Mouse (Mus musculus): ENCODE data around the gene Kif5c.

The Kif5c gene

GRCm38 (mm10) chr2:49748628-49749342 is 129.7 kb downstream of the Kif5c start:
- DNase-seq: peak; percentile 66

DNA sequence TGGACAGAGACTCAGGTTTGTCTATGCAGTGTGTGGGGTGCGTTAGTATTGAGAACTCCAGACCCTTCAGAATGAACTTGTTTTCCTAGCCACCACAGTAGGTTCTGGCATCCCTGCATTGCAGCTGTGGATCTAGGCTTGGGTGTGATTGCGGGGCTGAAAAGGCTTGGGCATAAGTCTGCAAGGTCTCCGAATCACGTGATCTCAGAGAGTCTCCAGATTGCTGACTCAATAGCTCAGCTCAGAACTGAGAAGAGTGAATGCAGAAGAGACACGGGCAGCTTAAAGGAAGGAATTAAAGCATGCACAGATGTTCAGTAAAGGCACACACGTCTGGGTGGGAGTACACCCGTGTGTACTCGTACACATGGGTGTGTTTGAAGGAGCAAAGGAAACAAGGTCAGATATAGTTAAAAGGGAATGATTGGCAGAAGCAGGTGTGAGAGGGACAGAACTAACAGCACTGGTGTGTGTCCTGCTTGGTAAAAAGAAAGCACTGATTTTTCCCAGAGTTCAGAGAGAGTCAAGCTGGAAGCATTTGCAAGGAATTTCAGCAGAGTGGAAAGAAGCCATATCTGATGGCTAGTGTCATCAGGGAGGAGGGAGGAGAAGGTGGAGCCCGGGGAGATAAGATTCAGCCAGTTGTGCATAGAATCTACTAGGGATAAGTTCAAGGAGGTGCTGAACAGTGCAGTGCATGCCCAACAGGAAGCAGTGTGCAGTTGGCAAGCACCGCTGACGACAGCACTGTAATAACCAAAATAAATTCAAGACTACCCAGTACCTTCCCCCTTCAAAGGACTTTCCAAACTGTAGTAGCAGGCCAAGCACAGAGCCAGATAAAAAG is 130.9 kb downstream of the Kif5c start:
- no peak for DNase-seq

DNA sequence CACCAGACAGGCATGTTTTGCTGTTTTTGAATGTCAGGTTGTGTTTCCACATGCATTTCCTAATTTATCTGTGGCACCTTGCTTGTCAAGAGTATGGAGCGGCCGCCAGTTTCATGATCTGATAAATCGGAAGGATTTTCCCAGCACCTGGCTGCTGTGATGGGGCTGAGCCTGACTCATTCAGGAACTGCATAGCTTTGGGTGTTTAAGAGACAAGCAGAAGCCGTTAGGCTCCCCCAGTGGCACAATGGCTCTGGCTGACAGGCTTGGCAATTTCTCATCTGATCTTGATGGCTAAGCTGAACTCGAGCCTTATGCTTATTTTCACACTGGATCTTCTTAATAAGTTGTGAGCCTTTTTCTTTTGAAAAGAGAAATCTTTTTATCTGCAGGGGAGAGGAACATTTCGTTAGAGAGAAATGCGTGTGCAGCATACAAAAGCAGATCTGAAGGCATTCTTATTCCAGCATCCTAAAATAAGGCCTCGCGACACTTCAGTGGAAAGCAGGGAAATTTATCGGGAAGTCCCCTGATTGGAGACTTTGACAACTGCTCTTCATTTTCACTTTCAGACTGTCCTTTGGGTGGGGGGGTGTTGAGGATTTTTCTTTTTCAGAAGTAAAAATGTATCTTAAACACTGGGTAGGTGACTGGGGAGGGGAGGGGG is 132.6 kb downstream of the Kif5c start:
- no peak for DNase-seq

- no peak for DNase-seq
These were observed 133.1 kb downstream of the Kif5c start for GRCm38 (mm10) chr2:49752211-49752607.

- DNase-seq: no peak
These were observed 134.0 kb downstream of the Kif5c start for GRCm38 (mm10) chr2:49753062-49753461.

DNA sequence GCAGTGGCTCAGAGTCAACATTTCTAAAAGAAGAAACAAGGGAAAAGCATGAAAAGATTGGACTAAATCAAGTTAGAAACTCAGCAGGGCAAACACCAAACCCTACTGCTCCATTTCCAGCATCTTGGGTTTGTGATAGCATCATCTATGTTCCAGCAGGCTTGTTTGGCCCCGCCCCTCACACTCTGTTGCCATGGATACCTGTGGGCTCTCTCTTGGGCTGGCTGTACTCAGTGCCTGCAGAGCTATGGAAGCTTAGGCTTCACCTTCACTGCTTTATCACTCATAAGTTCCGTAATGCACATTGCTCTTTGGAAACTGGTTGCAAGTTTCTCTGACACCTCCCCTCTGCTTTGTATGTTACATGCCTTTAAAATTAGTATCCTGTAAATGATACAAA is 136.0 kb downstream of the Kif5c start:
- DNase-seq: peak; percentile 53

DNA sequence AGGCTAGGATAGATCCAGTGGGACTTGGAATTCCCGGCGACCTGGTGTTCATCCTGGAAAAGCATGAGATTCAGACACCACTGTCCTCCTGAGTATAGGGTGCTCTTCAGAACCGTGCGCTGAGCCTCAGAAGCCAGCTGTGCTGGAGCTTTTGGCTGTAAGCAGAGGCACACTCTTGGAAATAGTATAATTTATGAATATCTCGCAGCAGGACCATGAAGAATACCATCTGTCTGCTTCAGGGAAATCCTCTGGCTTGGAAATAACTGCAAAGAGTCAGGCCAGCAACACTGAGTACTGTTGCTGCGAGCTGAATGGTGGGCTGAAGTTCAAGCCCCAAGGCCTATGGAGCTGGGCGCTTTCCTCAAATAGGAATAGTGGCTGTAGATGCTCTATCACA is 138.5 kb downstream of the Kif5c start:
- no peak for DNase-seq

GRCm38 (mm10) chr2:49764331-49764946 is 145.3 kb downstream of the Kif5c start:
- DNase-seq: peak; percentile 58

DNA sequence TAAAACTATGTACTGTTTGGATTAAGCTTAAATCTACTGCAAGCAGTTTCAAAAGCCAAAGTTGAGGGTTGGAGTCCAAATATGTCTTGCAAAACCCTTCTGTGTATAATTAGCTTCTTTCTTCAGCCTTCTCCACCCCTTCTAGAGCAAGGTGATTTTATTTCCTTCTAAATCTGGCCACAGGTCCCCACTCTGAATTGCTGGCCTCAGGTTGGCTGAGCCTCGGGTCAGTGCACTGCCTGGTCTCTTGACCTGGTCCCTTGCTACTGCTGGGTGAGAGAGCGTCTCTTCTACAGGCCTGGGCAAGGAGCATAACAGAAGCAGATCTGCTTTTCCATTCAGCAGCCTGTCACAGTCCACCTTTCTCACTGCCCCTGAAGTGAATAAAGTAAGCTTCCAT is 149.8 kb downstream of the Kif5c start:
- no peak for DNase-seq

DNA sequence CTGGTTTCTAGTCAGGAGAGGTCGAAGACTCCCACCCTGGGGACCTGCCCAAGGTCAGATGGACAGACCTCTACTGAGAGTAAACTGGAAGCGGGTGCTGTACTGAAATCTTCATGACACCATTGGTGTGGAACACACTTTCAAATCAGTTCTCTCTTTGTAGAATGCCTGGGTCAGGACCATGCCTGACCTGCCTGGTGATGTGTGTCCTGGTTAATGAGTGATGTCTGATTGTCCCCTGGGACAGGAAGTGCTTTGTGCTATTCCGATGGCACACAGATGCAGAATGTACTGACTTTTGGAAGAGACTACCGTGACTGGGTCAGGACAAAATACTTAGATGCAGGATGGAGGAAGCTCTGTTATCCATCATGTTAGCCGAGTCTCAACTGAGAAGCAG is 151.3 kb downstream of the Kif5c start:
- DNase-seq: no peak

DNA sequence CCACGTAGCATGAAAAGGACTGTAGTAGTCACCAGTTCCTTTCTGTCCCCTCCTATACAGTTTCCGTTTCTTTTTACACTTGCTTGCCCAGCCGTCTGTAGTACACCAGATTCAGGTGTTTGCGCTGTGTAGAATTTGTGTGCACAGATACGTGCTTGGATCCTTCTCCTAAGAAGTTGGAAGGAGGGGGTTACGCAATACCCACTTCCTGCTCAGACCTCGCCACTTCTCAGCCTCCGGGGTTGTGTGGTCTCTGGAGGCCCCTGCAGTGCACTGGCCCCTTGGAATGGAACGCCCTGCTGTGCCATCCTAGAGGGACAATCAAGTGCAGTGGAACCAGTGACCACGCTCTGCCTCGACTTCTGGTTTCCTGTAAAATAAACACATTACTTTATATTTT is 152.1 kb downstream of the Kif5c start:
- peak; percentile 32 for DNase-seq

- no peak for DNase-seq
These were observed 154.3 kb downstream of the Kif5c start for GRCm38 (mm10) chr2:49773194-49773931.

DNA sequence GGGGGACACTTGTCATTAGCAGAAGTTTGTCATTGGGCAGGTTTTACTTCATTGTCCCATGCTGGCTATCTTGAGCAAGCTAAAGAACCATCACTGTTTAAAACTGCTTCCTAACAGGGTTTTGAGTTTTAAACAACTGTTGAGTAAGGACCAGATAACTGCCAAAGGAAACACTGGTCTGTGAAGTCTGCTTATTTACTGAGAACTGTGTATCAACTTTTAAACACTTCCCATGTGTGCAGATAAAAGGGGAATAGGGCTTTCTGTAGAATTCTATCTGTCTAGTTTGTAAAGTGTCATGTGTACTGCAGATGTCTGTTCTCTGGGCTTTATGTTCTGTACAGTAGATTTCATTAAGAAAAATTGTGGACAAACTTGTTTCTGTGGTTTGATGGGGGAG is 155.1 kb downstream of the Kif5c start:
- no peak for DNase-seq

DNA sequence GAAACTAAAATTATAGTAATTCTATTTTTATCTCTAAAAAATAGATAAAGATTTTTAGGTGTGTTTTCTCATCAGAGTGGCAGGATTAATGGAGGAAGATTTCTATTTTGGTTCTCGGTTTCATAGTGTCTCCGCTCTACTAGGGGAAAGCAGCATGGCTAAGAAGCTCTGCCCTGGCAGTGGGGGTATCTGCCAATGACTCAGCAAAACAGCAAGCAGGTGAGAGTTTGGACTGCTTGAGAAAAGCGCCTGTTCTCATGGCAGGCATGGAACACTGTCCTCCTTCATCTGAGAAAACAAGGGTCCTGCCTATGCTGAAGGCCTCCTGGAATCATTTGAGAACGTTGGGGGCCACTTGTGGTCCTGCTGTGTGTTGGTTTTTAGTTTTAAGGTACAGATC is 156.1 kb downstream of the Kif5c start:
- DNase-seq: no peak

DNA sequence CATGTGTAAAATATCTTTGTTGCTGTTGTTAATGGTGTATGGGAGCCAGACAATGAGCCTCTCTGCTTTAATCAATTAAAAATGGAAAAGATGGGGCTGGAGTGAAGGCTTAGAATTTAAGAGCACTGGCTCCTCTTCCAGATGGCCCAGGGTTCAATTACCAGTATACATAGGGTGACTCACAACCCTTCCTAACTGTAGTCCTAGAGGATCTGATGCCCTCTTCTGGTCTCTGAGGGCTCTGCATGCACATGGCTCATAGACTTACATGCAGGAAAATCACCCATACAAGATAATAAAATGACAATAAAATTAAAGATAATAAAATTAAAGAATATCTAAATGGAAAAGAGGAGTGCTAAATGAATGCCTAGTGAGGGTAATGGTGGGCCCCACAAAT is 156.6 kb downstream of the Kif5c start:
- peak; percentile 35 for DNase-seq

DNA sequence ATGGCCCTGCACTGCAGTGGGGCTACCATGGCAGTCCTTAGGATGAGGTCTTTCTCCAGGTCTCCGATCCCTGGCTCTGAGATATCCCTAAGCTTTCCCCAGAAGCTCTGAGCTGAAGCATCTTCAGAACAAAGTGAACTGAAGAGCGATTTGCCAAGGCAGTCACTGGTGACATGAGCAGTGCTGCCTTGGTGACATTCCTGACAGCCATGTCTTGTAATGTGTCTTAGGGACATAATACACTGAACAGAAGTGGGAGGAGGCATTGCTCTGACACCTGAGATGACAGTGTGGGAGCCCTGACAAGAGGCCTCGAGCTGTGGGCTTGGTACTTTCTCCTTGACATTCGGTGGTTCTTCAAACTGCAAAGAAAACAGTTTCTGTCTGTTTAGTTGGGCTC is 157.3 kb downstream of the Kif5c start:
- DNase-seq: no peak

- peak; percentile 25 for DNase-seq
These were observed 168.4 kb downstream of the Kif5c start, which contains the start of gene Lypd6b for GRCm38 (mm10) chr2:49787376-49788050. TSS of gene Lypd6b (plus strand) at chr2:49787688.

DNA sequence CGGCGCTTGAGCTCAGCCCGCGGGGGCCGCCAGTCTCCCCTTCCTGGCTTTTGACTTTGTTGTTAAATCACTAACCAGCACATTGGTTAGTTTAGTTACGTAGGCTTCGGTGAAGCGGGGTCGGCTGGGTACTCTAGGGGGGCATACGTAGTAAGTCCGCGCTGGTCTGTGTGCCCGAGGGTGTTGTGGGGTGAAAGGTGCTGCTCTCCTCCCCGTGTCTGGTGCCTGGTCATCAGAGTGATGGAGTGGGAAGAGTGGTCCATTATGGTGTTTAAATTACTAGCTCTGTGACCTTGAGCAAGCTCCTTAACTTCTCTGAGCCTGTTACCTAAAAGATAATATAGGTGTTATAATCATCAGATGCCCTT is 168.9 kb downstream of the Kif5c start:
- DNase-seq: no peak

DNA sequence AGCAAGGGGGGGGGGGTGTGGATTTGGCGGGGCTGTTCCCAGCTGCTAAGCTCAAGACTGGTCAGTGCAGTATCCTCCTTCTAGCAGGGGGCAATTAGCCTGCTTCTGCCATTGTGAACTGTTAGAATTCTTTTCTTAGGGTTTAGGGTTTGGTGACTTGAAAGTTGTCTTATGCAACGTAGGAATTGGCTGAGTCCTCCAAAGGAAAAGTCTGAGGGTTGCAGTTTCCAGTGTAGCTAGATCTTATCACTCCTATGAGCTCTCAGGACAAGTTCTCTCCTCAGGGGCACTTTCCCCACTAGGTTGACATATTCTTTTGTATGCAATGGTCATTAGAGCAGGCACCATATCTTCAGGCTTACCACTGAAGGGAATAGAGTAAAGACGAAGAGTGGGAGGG is 169.5 kb downstream of the Kif5c start:
- no peak for DNase-seq

DNA sequence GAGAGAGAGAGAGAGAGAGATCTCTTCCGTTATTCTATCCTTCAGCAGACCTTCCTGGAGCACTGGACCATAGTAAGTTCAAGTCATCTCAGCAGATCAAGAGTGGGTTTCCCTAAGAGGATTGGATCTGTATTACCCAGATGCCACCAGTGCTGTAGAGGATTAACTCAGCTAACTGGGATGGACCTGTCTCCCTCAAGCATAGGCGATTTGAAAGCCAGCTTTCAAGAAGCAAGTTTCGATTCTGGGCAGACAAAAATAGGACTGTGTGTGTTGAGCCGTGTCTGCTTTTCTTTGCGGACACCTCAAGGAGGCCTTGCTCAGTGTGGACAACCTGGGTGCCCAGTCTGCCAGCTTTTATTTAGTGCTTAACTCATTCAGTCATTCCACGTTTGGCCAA is 170.0 kb downstream of the Kif5c start:
- no peak for DNase-seq

- no peak for DNase-seq
These were observed 170.4 kb downstream of the Kif5c start for GRCm38 (mm10) chr2:49789504-49789903.

All from thymus, postnatal 14 days (tissue).